Comparison of ENCODE assay signal across 20 mouse cellular contexts in the genomic region with DNA sequence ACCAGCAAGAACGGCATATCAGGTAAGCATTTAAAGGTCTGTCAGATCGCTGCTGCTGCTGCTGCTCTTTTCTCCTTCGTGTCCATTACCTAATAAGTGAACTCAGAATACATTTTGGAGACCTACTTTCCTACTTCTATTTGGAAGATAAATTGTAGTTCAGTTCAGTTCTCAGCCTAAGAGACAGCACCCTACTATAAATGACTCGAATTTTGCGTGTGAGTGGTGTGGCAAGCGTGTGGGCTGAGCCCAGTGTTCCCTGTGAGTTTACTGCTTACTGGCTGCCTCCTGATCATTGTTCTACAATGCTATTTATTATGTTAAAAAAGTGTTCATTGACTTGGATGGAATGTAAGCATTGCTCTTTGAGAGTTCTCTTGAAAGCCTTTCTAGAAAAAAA.
DNase-seq lines count a peak whose midpoint lies in the region; ATAC-seq lines count a peak whose summit lies in the region.
"Had no signal": no experiment of that assay in that cellular context is flagged by ENCODE, and none has a peak within 500 bp of the region (broad histone marks: within the 10 kb centered on the region; RNA-seq: fewer than 3 reads in every experiment).

No protein-coding gene starts in this region.

- peak; percentile 75 for ATAC-seq in frontal cortex, adult (ENCODE audit: low TSS enrichment)
- ATAC-seq: activated CD4-positive, CD25-positive, alpha-beta regulatory T cell, adult 4 months; CD4-positive, CD25-positive, alpha-beta regulatory T cell, adult 4 months; Patski had no signal

- no peak overlapping the region for H3K4me3 ChIP-seq in embryonic facial prominence, embryonic 10.5 days

- no peaks in the 10 kb centered on the region for H3K27me3 ChIP-seq in embryonic facial prominence, embryonic 10.5 days (replicated peaks; ENCODE audit: low read depth, poor library complexity, severe bottlenecking)
- H3K27me3 ChIP-seq: CH12.LX, Patski had no signal

- DNase-seq in frontal cortex, postnatal 10 days (ENCODE audit: low spot score in 2 of 2), result no peak
- DNase-seq in brain, adult 2 months (ENCODE audit: low read depth, low spot score), result peak; percentile 53
- no peak for DNase-seq in embryonic facial prominence, embryonic 10.5 days (ENCODE audit: low spot score)
- DNase-seq: adrenal gland, adult 2 months; adrenal gland, adult 8-10 months; adrenal gland, postnatal 10 days; adrenal gland, postnatal 14 days; adrenal gland, postnatal 25 days; adrenal gland, postnatal 36 days; B cell, adult 2 months; cerebellum, adult 11 months; cerebellum, adult 11-12 months; cerebellum, adult 18-20 months; cerebellum, adult 2 months had no signal

- H3K36me3 ChIP-seq in embryonic facial prominence, embryonic 10.5 days (replicated peaks), result peaks cover 44% of the 10 kb centered on the region

- H3K4me1 ChIP-seq in embryonic facial prominence, embryonic 10.5 days, result no peaks in the 10 kb centered on the region

- H3K27ac ChIP-seq in embryonic facial prominence, embryonic 10.5 days (replicated peaks), result no peak overlapping the region

- no peaks in the 10 kb centered on the region for H3K9me3 ChIP-seq in embryonic facial prominence, embryonic 10.5 days
- H3K9me3 ChIP-seq: G1E had no signal

- WGBS in embryonic facial prominence, embryonic 10.5 days, result 95% methylated on average over 6 of the region's 6 CpGs
